Mouse (Mus musculus) embryonic fibroblast, embryonic 13.5 days (primary cell): ENCODE results near the gene Eif2ak3. TPM values are rescaled to one million over a fixed set of nuclear protein-coding genes. Genes with fewer than 3 reads are reported as not detected.
A peak's percentile ranks its signal among the peaks of the same experiment; 100 is the strongest.

Experiments
- H3K27ac ChIP-seq: 2 replicates; pipeline ENCODE4 v1.5.1; 2012; ENCODE audit warnings: low read length, control low read depth, inconsistent platforms; ENCODE audit not compliant: insufficient read depth
- H3K4me1 ChIP-seq: 2 replicates; pipeline ENCODE4 v1.6.1; 2011; ENCODE audit warnings: low read length; ENCODE audit not compliant: control insufficient read depth, insufficient read depth
- H3K4me3 ChIP-seq: 2 replicates; pipeline ENCODE4 v1.5.1; 2011; ENCODE audit warnings: mild to moderate bottlenecking, control low read depth, low read length; ENCODE audit not compliant: insufficient read depth
- CTCF ChIP-seq: IDR thresholded peaks from 2 replicates; pipeline ENCODE4 v1.5.1; 2011; ENCODE audit warnings: mild to moderate bottlenecking, control low read depth, low read length, moderate library complexity, borderline replicate concordance; ENCODE audit not compliant: insufficient read depth
- POLR2A ChIP-seq: IDR thresholded peaks from 2 replicates; pipeline ENCODE4 v1.6.1; 2011; ENCODE audit warnings: low read depth, mild to moderate bottlenecking, control low read depth, low read length, moderate library complexity
- polyA plus RNA-seq: library from polyadenylated mRNA; stranded (reverse); fragments of >200 nt; gene quantifications from 2 replicates; pipeline ENCODE4 v1.2.4, GENCODE M21; 2011; ENCODE audit warnings: low read depth; ENCODE audit not compliant: missing spikeins, insufficient read length

Gene Eif2ak3
- polyA plus RNA-seq, 1 experiment: 23.8 TPM

DNA sequence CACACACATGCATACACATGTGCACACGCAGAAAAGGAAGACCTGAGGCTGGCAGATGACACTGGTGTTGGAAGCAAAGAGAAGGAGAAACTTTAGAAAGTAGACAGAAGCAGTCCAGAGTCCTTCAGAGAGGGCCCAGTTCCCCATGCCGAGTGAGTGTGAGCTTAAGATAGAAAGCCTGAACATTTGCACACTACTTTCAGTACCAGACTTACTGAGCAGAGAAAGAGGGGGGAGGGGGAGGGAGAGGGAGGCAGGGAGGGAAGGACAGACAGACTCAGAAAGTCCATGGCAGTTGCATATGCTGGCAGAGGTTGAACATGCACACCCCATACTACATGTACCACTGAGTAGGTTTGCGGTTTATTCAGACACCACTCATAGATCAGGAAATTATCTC is 13.8 kb upstream of the Eif2ak3 start:
- H3K4me3 ChIP-seq: no peak overlapping the region
- no peaks in the 10 kb centered on the region; the same call in 1 of the 2 replicates for H3K4me1 ChIP-seq
- H3K27ac ChIP-seq: no peak overlapping the region
- TF ChIP-seq CTCF: no peak
- TF ChIP-seq POLR2A: no peak

- Histone ChIP-seq H3K27ac (no peak overlapping the region), H3K4me3 (no peak overlapping the region), H3K4me1 (no peaks in the 10 kb centered on the region)
- TF ChIP-seq POLR2A (no peak), CTCF (no peak)
Measured at GRCm38 (mm10) chr6:70831179-70831839, 13.0 kb upstream of the Eif2ak3 start.

GRCm38 (mm10) chr6:70837297-70837696 is 7.0 kb upstream of the Eif2ak3 start:
- Histone ChIP-seq H3K4me3 (no peak overlapping the region), H3K27ac (no peak overlapping the region), H3K4me1 (peaks cover 2% of the 10 kb centered on the region; the same call in 1 of the 2 replicates)
- no peak for TF ChIP-seq CTCF
- TF ChIP-seq POLR2A: no peak

GRCm38 (mm10) chr6:70838532-70838931 is 5.8 kb upstream of the Eif2ak3 start:
- Histone ChIP-seq H3K4me1 (peaks cover 8% of the 10 kb centered on the region), H3K4me3 (no peak overlapping the region), H3K27ac (no peak overlapping the region)
- TF ChIP-seq CTCF (no peak), POLR2A (no peak)

DNA sequence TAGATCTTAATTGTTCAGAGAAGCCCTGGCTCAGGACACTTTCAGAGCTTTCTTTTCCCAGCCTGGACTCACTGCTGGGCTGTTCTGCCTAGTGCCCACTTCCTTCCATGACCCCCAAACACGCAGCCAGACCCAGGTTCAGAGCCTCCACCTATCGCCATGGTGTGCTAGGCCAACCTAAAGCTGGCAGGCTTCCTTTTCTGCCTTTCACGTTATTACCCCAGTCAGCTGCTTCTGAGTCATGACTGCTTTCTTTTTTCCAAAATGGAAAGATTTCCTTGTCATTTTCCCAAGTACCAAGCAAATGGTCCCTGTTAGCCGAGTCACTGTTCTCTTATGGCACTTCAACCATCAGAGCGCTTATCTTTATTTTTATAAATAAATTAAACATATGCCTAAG is 4.0 kb upstream of the Eif2ak3 start:
- TF ChIP-seq CTCF (no peak), POLR2A (no peak)
- Histone ChIP-seq H3K4me1 (peaks cover 8% of the 10 kb centered on the region), H3K27ac (0 out of 2 replicates have a peak overlapping the region, but pooled peaks have one; percentile 47), H3K4me3 (no peak overlapping the region)

GRCm38 (mm10) chr6:70842991-70843390 is 1.3 kb upstream of the Eif2ak3 start:
- H3K4me1 ChIP-seq: peaks cover 11% of the 10 kb centered on the region
- H3K4me3 ChIP-seq: peak overlapping the region; percentile 49
- TF ChIP-seq POLR2A (no peak), CTCF (no peak)
- peak overlapping the region; percentile 90 for H3K27ac ChIP-seq

DNA sequence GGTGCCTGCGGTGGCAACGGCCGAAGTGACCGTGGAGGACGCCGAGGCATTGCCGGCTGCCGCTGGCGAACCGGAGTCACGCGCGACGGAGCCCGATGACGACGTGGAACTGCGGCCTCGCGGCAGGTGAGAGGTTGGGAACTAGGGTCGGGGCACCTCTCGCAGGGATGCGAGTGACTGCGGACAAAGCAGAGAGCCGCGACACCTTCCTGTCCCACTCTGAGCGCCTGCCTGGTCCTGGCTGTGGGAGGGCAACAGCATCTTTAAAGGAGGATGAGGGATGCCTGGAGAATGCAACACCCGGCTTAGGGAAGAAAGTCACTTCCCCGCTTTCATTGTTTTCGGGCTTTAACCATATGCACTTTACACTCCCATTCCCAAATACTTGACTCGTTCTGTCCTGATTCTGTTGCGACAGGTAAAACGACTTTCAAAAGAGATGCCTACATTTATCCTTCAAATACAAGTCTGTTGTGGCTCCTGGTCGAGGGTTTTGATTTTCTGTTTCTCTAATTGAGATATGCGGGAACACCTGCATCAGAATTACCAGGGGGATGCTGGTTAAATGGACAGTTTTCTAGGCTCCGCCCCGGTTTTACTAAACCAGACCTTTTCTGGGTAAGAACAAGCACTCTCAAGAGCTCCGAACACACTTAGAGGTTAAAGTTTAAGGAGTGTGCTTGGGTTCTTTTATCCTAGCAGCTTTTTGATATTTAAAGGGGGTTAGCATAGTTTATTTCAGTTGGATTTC is 756 bp downstream of the Eif2ak3 start:
- Histone ChIP-seq H3K4me1 (peaks cover 11% of the 10 kb centered on the region), H3K4me3 (peak overlapping the region; percentile 73), H3K27ac (no peak overlapping the region)
- no peak for TF ChIP-seq POLR2A
- no peak for TF ChIP-seq CTCF

GRCm38 (mm10) chr6:70847386-70847785 is 3.1 kb downstream of the Eif2ak3 start:
- H3K27ac ChIP-seq: no peak overlapping the region
- TF ChIP-seq POLR2A: no peak
- no peak for TF ChIP-seq CTCF
- H3K4me3 ChIP-seq: no peak overlapping the region
- peaks cover 9% of the 10 kb centered on the region for H3K4me1 ChIP-seq

DNA sequence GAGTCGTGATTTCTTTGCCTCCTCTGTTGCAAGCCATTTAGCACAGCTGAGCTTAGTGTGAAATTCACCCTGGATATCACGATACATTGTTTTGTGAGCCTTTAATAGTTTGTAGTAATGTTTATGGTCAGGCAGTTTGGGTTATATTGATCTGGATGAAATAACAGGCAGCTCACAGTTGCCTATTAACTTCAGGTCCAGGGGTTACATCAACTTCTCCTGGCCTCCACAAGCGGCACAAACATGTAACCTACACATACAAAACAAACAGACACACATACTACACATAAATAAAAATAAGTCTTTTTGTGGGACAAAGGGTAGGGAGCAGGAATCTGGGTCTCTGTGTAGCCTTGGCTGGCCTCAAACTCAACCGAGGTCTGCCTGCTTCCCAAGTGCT is 9.1 kb downstream of the Eif2ak3 start:
- Histone ChIP-seq H3K4me3 (no peak overlapping the region), H3K4me1 (0 out of 2 replicates have a peak, but pooled peaks cover 3% of the 10 kb centered on the region), H3K27ac (no peak overlapping the region)
- no peak for TF ChIP-seq CTCF
- TF ChIP-seq POLR2A: no peak
